Mouse (Mus musculus) heart, embryonic 15.5 days (tissue): Measurements from ENCODE around the gene Ssh2. TPM values are rescaled to one million over a fixed set of nuclear protein-coding genes. Genes with fewer than 3 reads are reported as not detected.

Experiments
- ATAC-seq: fragments of 200-750 bp; cut with Nextera tagmentation; replicated peaks from 2 replicates; pipeline ENCODE4 v1.8.0; 2017; ENCODE audit warnings: low read depth, moderate TSS enrichment; ENCODE audit not compliant: insufficient number of reproducible peaks, insufficient read depth, low FRiP score
- H3K27ac ChIP-seq: fragments of 300-500 bp; sonication (generic); 2 replicates; pipeline ENCODE4 v1.5.1; 2015; ENCODE audit warnings: mild to moderate bottlenecking, inconsistent platforms
- H3K27me3 ChIP-seq: fragments of 300-500 bp; sonication (generic); 2 replicates; pipeline ENCODE4 v1.6.1; 2015; ENCODE audit warnings: inconsistent platforms
- H3K36me3 ChIP-seq: fragments of 300-500 bp; sonication (generic); 2 replicates; pipeline ENCODE4 v1.6.1; 2015; ENCODE audit warnings: mild to moderate bottlenecking, inconsistent platforms
- H3K4me1 ChIP-seq: fragments of 300-500 bp; sonication (generic); replicated peaks from 2 replicates; pipeline ENCODE4 v1.6.1; 2015; ENCODE audit warnings: inconsistent platforms
- H3K4me2 ChIP-seq: fragments of 300-500 bp; sonication (generic); 2 replicates; pipeline ENCODE4 v1.6.1; 2015; ENCODE audit warnings: inconsistent platforms, mild to moderate bottlenecking, moderate library complexity
- H3K4me3 ChIP-seq: fragments of 300-500 bp; sonication (generic); 2 replicates; pipeline ENCODE4 v1.5.1; 2015; ENCODE audit warnings: mild to moderate bottlenecking, inconsistent platforms
- H3K9ac ChIP-seq: fragments of 300-500 bp; sonication (generic); 2 replicates; pipeline ENCODE4 v1.6.1; 2015; ENCODE audit warnings: mild to moderate bottlenecking, inconsistent platforms
- H3K9me3 ChIP-seq: fragments of 300-500 bp; sonication (generic); replicated peaks from 2 replicates; pipeline ENCODE4 v1.6.1; 2016; ENCODE audit warnings: inconsistent platforms
- WGBS: fragments of 180-500 bp; shearing (Covaris S2); methylation state at CpG from one replicate; pipeline ENCODE4 v1.1.7; 2015; ENCODE audit warnings: mixed read lengths; 5-methylcytosine and 5-hydroxymethylcytosine counted together
- polyA plus RNA-seq: library from polyadenylated mRNA; unstranded; fragments of >200 nt; fragmentation: Nextera tagmentation; extraction: Ambion mirVana; gene quantifications from 2 replicates; pipeline ENCODE4 v1.2.1, GENCODE M21; 2015

The Ssh2 gene
- polyA plus RNA-seq, 1 experiment from 2014 or later: 22.0 TPM

- Histone ChIP-seq H3K4me2 (no peak overlapping the region), H3K27me3 (no peaks in the 10 kb centered on the region), H3K9ac (no peak overlapping the region), H3K36me3 (peaks cover 3% of the 10 kb centered on the region; the same call in 1 of the 2 replicates), H3K27ac (no peak overlapping the region), H3K9me3 (no peaks in the 10 kb centered on the region), H3K4me1 (peaks cover 16% of the 10 kb centered on the region), H3K4me3 (no peak overlapping the region)
- no peak for ATAC-seq
- 77% methylated on average over 2 of the region's 2 CpGs for WGBS
Measured at GRCm38 (mm10) chr11:77414141-77414839, 198.2 kb downstream of the Ssh2 start.

GRCm38 (mm10) chr11:77416212-77417000 lies 200.3 kb downstream of the Ssh2 start:
- Histone ChIP-seq H3K9ac (no peak overlapping the region), H3K9me3 (no peaks in the 10 kb centered on the region), H3K4me2 (no peak overlapping the region), H3K4me1 (peaks cover 19% of the 10 kb centered on the region), H3K27me3 (no peaks in the 10 kb centered on the region), H3K36me3 (peaks cover under 1% of the 10 kb centered on the region; the same call in 1 of the 2 replicates), H3K4me3 (no peak overlapping the region), H3K27ac (peak overlapping the region; percentile 66)
- no peak for ATAC-seq
- 70% methylated on average over 4 of the region's 4 CpGs for WGBS

GRCm38 (mm10) chr11:77418021-77418420 lies 201.9 kb downstream of the Ssh2 start:
- ATAC-seq: no peak
- peaks cover 5% of the 10 kb centered on the region; the same call in 1 of the 2 replicates for H3K36me3 ChIP-seq
- peaks cover 27% of the 10 kb centered on the region for H3K4me1 ChIP-seq
- whole genome bisulfite sequencing: 92% methylated on average over 4 of the region's 4 CpGs
- no peaks in the 10 kb centered on the region for H3K9me3 ChIP-seq
- H3K9ac ChIP-seq: no peak overlapping the region
- H3K27ac ChIP-seq: no peak overlapping the region
- no peak overlapping the region for H3K4me3 ChIP-seq
- H3K4me2 ChIP-seq: no peak overlapping the region
- no peaks in the 10 kb centered on the region for H3K27me3 ChIP-seq

GRCm38 (mm10) chr11:77423175-77423859 lies 207.2 kb downstream of the Ssh2 start:
- ATAC-seq: peak; percentile 99
- H3K9ac ChIP-seq: no peak overlapping the region

GRCm38 (mm10) chr11:77428446-77428845 lies 212.4 kb downstream of the Ssh2 start:
- Histone ChIP-seq H3K4me3 (no peak overlapping the region), H3K4me2 (no peak overlapping the region), H3K9me3 (no peaks in the 10 kb centered on the region), H3K27ac (peak overlapping the region; percentile 61), H3K9ac (no peak overlapping the region), H3K4me1 (0 out of 2 replicates have a peak, but pooled peaks cover 5% of the 10 kb centered on the region), H3K36me3 (peaks cover 46% of the 10 kb centered on the region), H3K27me3 (no peaks in the 10 kb centered on the region)
- WGBS: 70% methylated on average over 1 of the region's 1 CpGs
- ATAC-seq: no peak

More at GRCm38 (mm10) chr11:77423175-77423859, 207.2 kb downstream of the Ssh2 start:
- Histone ChIP-seq H3K27ac (peak overlapping the region; percentile 93), H3K27me3 (no peaks in the 10 kb centered on the region), H3K4me3 (no peak overlapping the region), H3K36me3 (peaks cover 24% of the 10 kb centered on the region), H3K9me3 (no peaks in the 10 kb centered on the region), H3K4me1 (peaks cover 20% of the 10 kb centered on the region), H3K4me2 (no peak overlapping the region)
- WGBS: 17% methylated on average over 4 of the region's 4 CpGs

GRCm38 (mm10) chr11:77437026-77437425 lies 220.9 kb downstream of the Ssh2 start:
- Histone ChIP-seq H3K27ac (no peak overlapping the region), H3K36me3 (peaks cover 44% of the 10 kb centered on the region), H3K9ac (no peak overlapping the region), H3K4me1 (peaks cover 15% of the 10 kb centered on the region), H3K27me3 (no peaks in the 10 kb centered on the region), H3K4me2 (no peak overlapping the region), H3K4me3 (no peak overlapping the region), H3K9me3 (no peaks in the 10 kb centered on the region)
- ATAC-seq: no peak
- 92% methylated on average over 2 of the region's 2 CpGs for WGBS

- WGBS: 48% methylated on average over 9 of the region's 9 CpGs
- Histone ChIP-seq H3K4me1 (peaks cover 40% of the 10 kb centered on the region), H3K4me2 (no peak overlapping the region), H3K36me3 (peaks cover 39% of the 10 kb centered on the region), H3K27ac (peak overlapping the region; percentile 68), H3K9me3 (no peaks in the 10 kb centered on the region), H3K4me3 (no peak overlapping the region), H3K9ac (no peak overlapping the region), H3K27me3 (no peaks in the 10 kb centered on the region)
- ATAC-seq: no peak
Measured at GRCm38 (mm10) chr11:77440081-77440480, 224.0 kb downstream of the Ssh2 start.

GRCm38 (mm10) chr11:77441020-77441419 lies 224.9 kb downstream of the Ssh2 start:
- Histone ChIP-seq H3K9ac (no peak overlapping the region), H3K36me3 (peaks cover 41% of the 10 kb centered on the region), H3K4me2 (no peak overlapping the region), H3K4me1 (peaks cover 42% of the 10 kb centered on the region), H3K4me3 (no peak overlapping the region), H3K27me3 (no peaks in the 10 kb centered on the region), H3K9me3 (no peaks in the 10 kb centered on the region), H3K27ac (peak overlapping the region; percentile 68)
- 67% methylated on average over 8 of the region's 8 CpGs for WGBS
- no peak for ATAC-seq

GRCm38 (mm10) chr11:77442186-77443170 lies 226.4 kb downstream of the Ssh2 start:
- 62% methylated on average over 7 of the region's 7 CpGs for WGBS
- no peaks in the 10 kb centered on the region for H3K27me3 ChIP-seq
- peak overlapping the region; percentile 57 for H3K27ac ChIP-seq
- H3K9me3 ChIP-seq: no peaks in the 10 kb centered on the region
- H3K4me3 ChIP-seq: no peak overlapping the region
- peaks cover 40% of the 10 kb centered on the region for H3K36me3 ChIP-seq
- H3K9ac ChIP-seq: no peak overlapping the region
- peaks cover 51% of the 10 kb centered on the region for H3K4me1 ChIP-seq
- no peak; the same call in 1 of the 2 replicates for ATAC-seq
- H3K4me2 ChIP-seq: no peak overlapping the region

GRCm38 (mm10) chr11:77444939-77445338 lies 228.9 kb downstream of the Ssh2 start:
- Histone ChIP-seq H3K27ac (peak overlapping the region; percentile 18; the same call in 1 of the 2 replicates), H3K4me3 (no peak overlapping the region), H3K27me3 (no peaks in the 10 kb centered on the region), H3K4me2 (no peak overlapping the region), H3K9me3 (no peaks in the 10 kb centered on the region), H3K9ac (no peak overlapping the region), H3K36me3 (peaks cover 31% of the 10 kb centered on the region), H3K4me1 (peaks cover 51% of the 10 kb centered on the region)
- no peak; the same call in 1 of the 2 replicates for ATAC-seq
- WGBS: 45% methylated on average over 2 of the region's 2 CpGs
